Mouse (Mus musculus) MEL (cell line): ENCODE data around the gene Nap1l1. TPM values are rescaled to one million over a fixed set of nuclear protein-coding genes. Genes with fewer than 3 reads are reported as not detected.

ENCODE experiments used
- DNase-seq: peaks from one replicate; pipeline ENCODE4 v3.0.0; 2011; ENCODE audit warnings: low read depth, low spot score
- H3K27ac ChIP-seq: 2 replicates; pipeline ENCODE4 v1.5.1; 2012; ENCODE audit warnings: low read depth, mild to moderate bottlenecking, control low read depth, low read length, moderate library complexity; ENCODE audit not compliant: control insufficient read depth
- H3K27me3 ChIP-seq, 2 experiments: fragments of 150-350 bp in 1 of 2; sonication (generic) in 1 of 2; 2 replicates each; pipeline ENCODE4 v1.6.1; 2012; ENCODE audit warnings: low read length in 2 of 2, mild to moderate bottlenecking in 2 of 2, improper control_type of control experiment in 1 of 2, moderate library complexity in 1 of 2; ENCODE audit not compliant: insufficient read depth in 2 of 2, control insufficient read depth in 1 of 2
- H3K36me3 ChIP-seq, 2 experiments: 2 replicates each; pipeline ENCODE4 v1.6.1; 2012 to 2014; ENCODE audit warnings: low read length in 2 of 2, improper control_type of control experiment in 1 of 2, inconsistent platforms in 1 of 2, mild to moderate bottlenecking in 1 of 2; ENCODE audit not compliant: insufficient read depth in 2 of 2, control insufficient read depth in 1 of 2
- H3K4me1 ChIP-seq, 2 experiments: fragments of 150-350 bp in 1 of 2; sonication (generic) in 1 of 2; 2 replicates each; pipeline ENCODE4 v1.6.1; 2012; ENCODE audit warnings: low read length in 2 of 2, improper control_type of control experiment in 1 of 2, mild to moderate bottlenecking in 1 of 2; ENCODE audit not compliant: insufficient read depth in 2 of 2, control insufficient read depth in 1 of 2
- H3K4me3 ChIP-seq, 2 experiments: fragments of 150-350 bp in 1 of 2; sonication (generic) in 1 of 2; 2 replicates each; pipeline ENCODE4 v1.5.1; 2012; ENCODE audit warnings: low read depth in 2 of 2, low read length in 2 of 2, mild to moderate bottlenecking in 2 of 2, moderate library complexity in 2 of 2, control low read depth in 1 of 2, improper control_type of control experiment in 1 of 2; ENCODE audit not compliant: control insufficient read depth in 1 of 2, insufficient read depth in 1 of 2
- H3K79me2 ChIP-seq: 2 replicates; pipeline ENCODE4 v1.6.1; 2012; ENCODE audit warnings: mild to moderate bottlenecking, low read length, moderate library complexity; ENCODE audit not compliant: control insufficient read depth, poor library complexity, insufficient read depth
- H3K9ac ChIP-seq: 2 replicates; pipeline ENCODE4 v1.6.1; 2012; ENCODE audit warnings: low read depth, mild to moderate bottlenecking, control low read depth, low read length, moderate library complexity; ENCODE audit not compliant: control insufficient read depth, poor library complexity, severe bottlenecking
- H3K9me3 ChIP-seq: fragments of 150-350 bp; sonication (generic); replicated peaks from 2 replicates; pipeline ENCODE4 v1.6.1; 2012; ENCODE audit warnings: mild to moderate bottlenecking, low read length, improper control_type of control experiment, moderate library complexity; ENCODE audit not compliant: insufficient read depth
- BHLHE40 ChIP-seq: IDR thresholded peaks from 2 replicates; pipeline ENCODE4 v1.6.1; 2012; ENCODE audit warnings: low read depth, mild to moderate bottlenecking, inconsistent platforms, low read length, improper control_type of control experiment, borderline replicate concordance
- CHD1 ChIP-seq: IDR thresholded peaks from 2 replicates; pipeline ENCODE4 v1.6.1; 2012; ENCODE audit warnings: low read depth, mild to moderate bottlenecking, inconsistent platforms, low read length, improper control_type of control experiment
- CHD2 ChIP-seq: IDR thresholded peaks from 2 replicates; pipeline ENCODE4 v1.6.1; 2011; ENCODE audit warnings: low read length, improper control_type of control experiment
- ELF1 ChIP-seq: IDR thresholded peaks from 2 replicates; pipeline ENCODE4 v1.6.1; 2014; ENCODE audit warnings: low read depth, mild to moderate bottlenecking, inconsistent platforms, low read length, improper control_type of control experiment, moderate library complexity
- EP300 ChIP-seq, 2 experiments: IDR thresholded peaks; 2 replicates each; pipeline ENCODE4 v1.6.1; 2011; ENCODE audit warnings: improper control_type of control experiment in 2 of 2, low read length in 2 of 2, low read depth in 1 of 2, mild to moderate bottlenecking in 1 of 2
- ETS1 ChIP-seq: IDR thresholded peaks from 2 replicates; pipeline ENCODE4 v1.6.1; 2012; ENCODE audit warnings: low read depth, mild to moderate bottlenecking, inconsistent platforms, low read length, improper control_type of control experiment, moderate library complexity
- GATA1 ChIP-seq: IDR thresholded peaks from 2 replicates; pipeline ENCODE4 v1.6.1; 2011; ENCODE audit warnings: low read depth, low read length, improper control_type of control experiment
- JUND ChIP-seq: IDR thresholded peaks from 2 replicates; pipeline ENCODE4 v1.6.1; 2011; ENCODE audit warnings: low read depth, mild to moderate bottlenecking, improper control_type of control experiment, low read length
- KAT2A ChIP-seq: conservative IDR thresholded peaks from 2 replicates; pipeline ENCODE4 v1.6.1; 2012; ENCODE audit warnings: low read depth, low read length, improper control_type of control experiment, inconsistent platforms
- MAFK ChIP-seq: IDR thresholded peaks from 2 replicates; pipeline ENCODE4 v1.6.1; 2011; ENCODE audit warnings: low read depth, mild to moderate bottlenecking, low read length, improper control_type of control experiment, borderline replicate concordance
- MAZ ChIP-seq: IDR thresholded peaks from 2 replicates; pipeline ENCODE4 v1.6.1; 2012; ENCODE audit warnings: low read depth, mild to moderate bottlenecking, inconsistent platforms, low read length, improper control_type of control experiment
- MYB ChIP-seq: IDR thresholded peaks from 2 replicates; pipeline ENCODE4 v1.6.1; 2011; ENCODE audit warnings: mild to moderate bottlenecking, low read depth, low read length, improper control_type of control experiment
- NRF1 ChIP-seq: IDR thresholded peaks from 2 replicates; pipeline ENCODE4 v1.6.1; 2014; ENCODE audit warnings: low read depth, mild to moderate bottlenecking, inconsistent platforms, low read length, improper control_type of control experiment, moderate library complexity; ENCODE audit not compliant: poor library complexity, insufficient read depth, severe bottlenecking
- POLR2AphosphoS2 ChIP-seq: IDR thresholded peaks from 2 replicates; pipeline ENCODE4 v1.6.1; 2011; ENCODE audit warnings: low read length, improper control_type of control experiment
- RAD21 ChIP-seq: IDR thresholded peaks from 2 replicates; pipeline ENCODE4 v1.6.1; 2011; ENCODE audit warnings: mild to moderate bottlenecking, low read depth, low read length, improper control_type of control experiment
- RCOR1 ChIP-seq: IDR thresholded peaks from 2 replicates; pipeline ENCODE4 v1.6.1; 2012; ENCODE audit warnings: low read depth, mild to moderate bottlenecking, inconsistent platforms, low read length, improper control_type of control experiment
- TBP ChIP-seq: IDR thresholded peaks from 2 replicates; pipeline ENCODE4 v1.8.0; 2011; ENCODE audit warnings: low read depth, low read length, improper control_type of control experiment
- UBTF ChIP-seq: IDR thresholded peaks from 2 replicates; pipeline ENCODE4 v1.6.1; 2012; ENCODE audit warnings: low read depth, mild to moderate bottlenecking, inconsistent platforms, low read length, improper control_type of control experiment, moderate library complexity, borderline replicate concordance; ENCODE audit not compliant: insufficient read depth
- USF1 ChIP-seq: IDR thresholded peaks from 2 replicates; pipeline ENCODE4 v1.6.1; 2014; ENCODE audit warnings: low read depth, mild to moderate bottlenecking, inconsistent platforms, low read length, improper control_type of control experiment, moderate library complexity
- USF2 ChIP-seq, 2 experiments: IDR thresholded peaks; 2 replicates each; pipeline ENCODE4 v1.6.1; 2011 to 2012; ENCODE audit warnings: improper control_type of control experiment in 2 of 2, low read length in 2 of 2, borderline replicate concordance in 1 of 2, inconsistent platforms in 1 of 2, low read depth in 1 of 2, mild to moderate bottlenecking in 1 of 2; ENCODE audit not compliant: insufficient read depth in 1 of 2
- ZC3H11A ChIP-seq: IDR thresholded peaks from 2 replicates; pipeline ENCODE4 v1.6.1; 2012; ENCODE audit warnings: low read depth, mild to moderate bottlenecking, inconsistent platforms, low read length, improper control_type of control experiment
- ZNF384 ChIP-seq: IDR thresholded peaks from 2 replicates; pipeline ENCODE4 v1.6.1; 2012; ENCODE audit warnings: low read depth, mild to moderate bottlenecking, inconsistent platforms, low read length, improper control_type of control experiment
- polyA plus RNA-seq, 2 experiments: library from polyadenylated mRNA; stranded (reverse) in 1 of 2; unstranded in 1 of 2; fragments of >175 nt in 1 of 2; fragments of >200 nt in 1 of 2; gene quantifications; 2 replicates each; pipeline versions ENCODE4 v1.2.1 to v1.2.4; 2012; ENCODE audit warnings: low replicate concordance in 2 of 2, low read depth in 1 of 2; ENCODE audit not compliant: insufficient read length in 2 of 2, insufficient read depth in 1 of 2, missing spikeins in 1 of 2
- total RNA-seq: library from RNA; depleted of rRNA; stranded (reverse); fragments of 300-350 nt; gene quantifications from 2 replicates; pipeline ENCODE4 v1.2.3, GENCODE M21; 2012

Gene Nap1l1
- total and polyA plus RNA-seq, 3 experiments = 183 to 591 (median 296) TPM

DNA sequence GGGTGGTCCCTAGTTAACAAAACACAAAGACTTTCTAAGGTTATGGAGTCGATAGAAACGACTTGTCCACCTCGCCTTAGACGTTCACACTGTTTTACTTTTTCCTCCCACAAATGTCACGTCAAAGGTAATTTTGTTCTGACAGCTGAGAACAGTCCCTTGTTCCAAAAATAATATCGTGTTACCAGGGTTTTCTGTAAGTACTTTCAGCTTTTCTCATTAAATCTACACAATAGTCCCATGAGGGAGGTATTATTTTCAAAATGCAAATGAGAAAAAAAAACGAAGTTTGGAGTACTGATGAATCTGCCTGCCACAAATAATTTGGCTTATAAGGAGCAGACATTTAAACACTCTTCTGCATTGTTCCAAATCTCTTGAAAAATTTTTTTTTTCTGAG lies 14.9 kb upstream of the Nap1l1 start:
- H3K4me1 ChIP-seq = peaks cover 10 to 25% of the 10 kb centered on the region in 2 experiments
- TF ChIP-seq MAZ (no peak), GATA1 (no peak), RCOR1 (no peak), RAD21 (no peak), CHD1 (no peak), ELF1 (no peak), UBTF (no peak), MYB (no peak), TBP (no peak), BHLHE40 (no peak)
- TF ChIP-seq, all 39 proteins: peak for 0
- H3K9ac ChIP-seq = no peak overlapping the region
- H3K79me2 ChIP-seq = no peaks in the 10 kb centered on the region
- no peak overlapping the region for H3K4me3 ChIP-seq
- no peaks in the 10 kb centered on the region for H3K9me3 ChIP-seq
- no peak for DNase-seq
- no peaks in the 10 kb centered on the region for H3K27me3 ChIP-seq
- H3K27ac ChIP-seq = no peak overlapping the region
- peaks cover 0 to 21% of the 10 kb centered on the region in 2 experiments; a peak in 2 of 4 replicates for H3K36me3 ChIP-seq

DNA sequence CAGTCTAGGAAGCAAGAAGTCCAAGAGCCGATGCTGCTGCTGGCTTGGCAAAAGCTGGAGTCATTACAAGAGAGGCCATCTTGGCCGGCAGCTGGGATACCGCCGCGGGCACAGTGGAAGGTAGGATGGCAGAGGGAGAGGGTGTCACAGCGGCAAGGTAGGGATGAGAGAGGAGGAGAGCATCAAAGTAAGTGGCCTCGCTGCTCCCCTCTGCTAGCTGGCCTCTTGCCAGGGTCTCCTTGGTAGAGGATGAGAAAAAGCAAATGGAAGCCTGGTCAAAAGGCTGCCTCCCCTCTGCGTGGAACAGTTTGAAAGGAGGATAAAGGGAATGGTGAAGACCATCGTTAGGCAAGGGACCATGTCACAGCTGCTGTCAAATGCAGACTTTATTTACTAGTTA lies 14.0 kb upstream of the Nap1l1 start:
- no peaks in the 10 kb centered on the region for H3K79me2 ChIP-seq
- no peak overlapping the region for H3K9ac ChIP-seq
- no peaks in the 10 kb centered on the region for H3K9me3 ChIP-seq
- no peaks in the 10 kb centered on the region for H3K27me3 ChIP-seq
- no peak for DNase-seq
- no peak for TF ChIP-seq MAZ
- TF ChIP-seq RCOR1 = no peak
- no peak for TF ChIP-seq USF2 (IDR thresholded peaks at IDR 0.05; ENCODE audit: borderline replicate concordance in 1 of 2, insufficient read depth in 1 of 2, low read depth in 1 of 2, low read length in 2 of 2)
- TF ChIP-seq CHD2 = no peak
- TF ChIP-seq UBTF = no peak
- TF ChIP-seq POLR2AphosphoS2 = no peak
- no peak for TF ChIP-seq TBP
- no peak for TF ChIP-seq USF1
- no peak for TF ChIP-seq KAT2A
- peaks cover 0 to 21% of the 10 kb centered on the region in 2 experiments; a peak in 2 of 4 replicates for H3K36me3 ChIP-seq
- H3K27ac ChIP-seq = no peak overlapping the region
- H3K4me1 ChIP-seq = peaks cover 10 to 21% of the 10 kb centered on the region in 2 experiments
- no peak overlapping the region for H3K4me3 ChIP-seq

DNA sequence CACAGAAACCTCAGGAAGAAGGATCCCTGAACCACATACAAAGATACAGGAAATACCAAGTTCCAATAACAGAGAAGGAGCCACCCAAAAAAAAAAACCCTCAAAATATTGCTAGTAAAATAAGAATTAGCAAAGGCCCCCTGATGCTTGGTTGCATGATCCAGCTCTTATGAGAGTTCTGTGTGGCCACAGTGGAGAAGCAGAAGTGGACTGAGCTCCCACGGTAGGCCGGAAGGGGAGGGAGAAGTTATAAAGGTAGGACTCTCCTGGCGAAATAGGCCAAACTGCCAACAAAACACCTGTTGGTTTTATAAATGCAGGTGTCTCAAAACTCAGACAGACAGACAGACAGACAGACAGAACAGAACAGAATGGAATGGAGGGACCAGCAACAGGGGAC lies 13.1 kb upstream of the Nap1l1 start:
- no peak overlapping the region for H3K4me3 ChIP-seq
- H3K79me2 ChIP-seq = no peaks in the 10 kb centered on the region
- no peaks in the 10 kb centered on the region for H3K9me3 ChIP-seq
- H3K27me3 ChIP-seq = no peaks in the 10 kb centered on the region
- peaks cover 0 to 14% of the 10 kb centered on the region in 2 experiments; a peak in 2 of 4 replicates for H3K36me3 ChIP-seq
- H3K9ac ChIP-seq = no peak overlapping the region
- no peak for DNase-seq
- peaks cover 4 to 17% of the 10 kb centered on the region in 2 experiments for H3K4me1 ChIP-seq
- TF ChIP-seq MAFK = no peak
- TF ChIP-seq ETS1 = no peak
- no peak for TF ChIP-seq CHD1
- TF ChIP-seq ZC3H11A = no peak
- TF ChIP-seq EP300 (IDR thresholded peaks at IDR 0.05; ENCODE audit: low read depth in 1 of 2, low read length in 2 of 2) = no peak
- TF ChIP-seq NRF1 = no peak
- no peak for TF ChIP-seq USF2 (IDR thresholded peaks at IDR 0.05; ENCODE audit: borderline replicate concordance in 1 of 2, insufficient read depth in 1 of 2, low read depth in 1 of 2, low read length in 2 of 2)
- TF ChIP-seq ZNF384 = no peak
- TF ChIP-seq JUND = no peak
- H3K27ac ChIP-seq = no peak overlapping the region
